32 mouse cellular contexts compared by ENCODE assay signal in genomic region chr7:18001131-18001530, GRCm38 (mm10). TPM values are rescaled to one million over a fixed set of nuclear protein-coding genes. Genes with fewer than 3 reads are reported as not detected.
"Had no signal": no experiment of that assay in that cellular context is flagged by ENCODE, and none has a peak within 500 bp of the region (broad histone marks: within the 10 kb centered on the region; RNA-seq: fewer than 3 reads in every experiment).

No protein-coding gene starts in this region.

RNA-seq across cellular contexts. Expression of gene Ceacam13, which starts 8.6 kb away (rescaled TPM):
- total RNA-seq: common myeloid progenitor, adult 5-6 weeks; forebrain, postnatal 0 days; gastrocnemius, adult 18-20 months; gastrocnemius, adult 2 months; gastrocnemius, adult 8-10 months; gastrocnemius, postnatal 10 days; gastrocnemius, postnatal 14 days; gastrocnemius, postnatal 25 days; gastrocnemius, postnatal 36 days; gastrocnemius, postnatal 4 days; granulocyte monocyte progenitor cell, adult 5-6 weeks; heart, adult 18-20 months; heart, adult 2 months; heart, adult 8-10 months had no signal
- polyA plus RNA-seq: cortical plate, adult 2 months; embryonic facial prominence, embryonic 10.5 days; embryonic facial prominence, embryonic 11.5 days; embryonic facial prominence, embryonic 12.5 days; embryonic facial prominence, embryonic 13.5 days; embryonic facial prominence, embryonic 14.5 days; embryonic facial prominence, embryonic 15.5 days; forebrain, embryonic 10.5 days; forebrain, embryonic 11.5 days; forebrain, embryonic 12.5 days; forebrain, embryonic 13.5 days; forebrain, embryonic 14.5 days; forebrain, embryonic 15.5 days; forebrain, embryonic 16.5 days; forebrain, postnatal 0 days; gonadal fat pad, adult 2 months; heart, adult 2 months; heart, embryonic 10.5 days; heart, embryonic 11.5 days had no signal

RNA-seq across cellular contexts. Expression of gene Ceacam11, which starts 29.2 kb away (rescaled TPM):
- total RNA-seq: common myeloid progenitor, adult 5-6 weeks; forebrain, postnatal 0 days; gastrocnemius, adult 18-20 months; gastrocnemius, adult 2 months; gastrocnemius, adult 8-10 months; gastrocnemius, postnatal 10 days; gastrocnemius, postnatal 14 days; gastrocnemius, postnatal 25 days; gastrocnemius, postnatal 36 days; gastrocnemius, postnatal 4 days; granulocyte monocyte progenitor cell, adult 5-6 weeks; heart, adult 18-20 months; heart, adult 2 months; heart, adult 8-10 months had no signal
- polyA plus RNA-seq: cortical plate, adult 2 months; embryonic facial prominence, embryonic 10.5 days; embryonic facial prominence, embryonic 11.5 days; embryonic facial prominence, embryonic 12.5 days; embryonic facial prominence, embryonic 13.5 days; embryonic facial prominence, embryonic 14.5 days; embryonic facial prominence, embryonic 15.5 days; erythroblast, embryonic 14.5 days; forebrain, embryonic 10.5 days; forebrain, embryonic 11.5 days; forebrain, embryonic 12.5 days; forebrain, embryonic 13.5 days; forebrain, embryonic 14.5 days; forebrain, embryonic 15.5 days; forebrain, embryonic 16.5 days; forebrain, postnatal 0 days; gonadal fat pad, adult 2 months; heart, adult 2 months; heart, embryonic 10.5 days; heart, embryonic 11.5 days had no signal
